Mouse (Mus musculus) mouse embryonic stem cell (cell line): ENCODE data around the gene Senp5.

Experiments used
- in situ Hi-C, 2 experiments: fragments of 300-500 bp; cut with MboI; formaldehyde crosslinking; loops; 1 replicate in 1 of 2; 3 replicates in 1 of 2; pipeline ENCODE4 v1.14.3; 2019 to 2020; ENCODE audit warnings: low sequenced_read_pairs in 2 of 2, low pct_unique_long_range_greater_than_20kb in 1 of 2, mixed read lengths in 1 of 2; ENCODE audit not compliant: unreplicated experiment in 1 of 2

The Senp5 gene

GRCm38 (mm10) chr16:31945372-31945771 is 57.7 kb downstream of the Senp5 start:
- in situ Hi-C loops = no loop called here

GRCm38 (mm10) chr16:31944698-31945255 is 58.3 kb downstream of the Senp5 start:
- in situ Hi-C loops = no loop called here

DNA sequence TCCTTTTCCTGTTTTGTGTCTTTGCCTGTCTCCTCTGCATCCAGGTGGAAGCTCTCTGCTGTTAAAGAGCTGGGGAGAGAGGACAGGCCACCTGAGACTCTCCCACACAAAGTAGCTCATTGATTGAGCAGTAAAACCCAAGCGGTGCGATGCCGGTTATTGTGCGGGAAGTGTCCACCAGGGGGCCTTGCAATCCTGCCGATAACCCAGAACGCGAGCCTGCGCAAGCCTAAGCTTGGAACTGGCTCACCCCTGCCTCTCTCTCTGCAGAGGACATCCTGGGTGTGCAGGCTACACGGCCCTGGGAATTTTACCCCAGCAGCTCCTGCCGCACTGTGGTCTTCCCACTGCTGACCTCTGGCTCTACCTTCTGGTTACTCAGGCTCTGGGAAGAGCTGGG is 59.1 kb downstream of the Senp5 start:
- in situ Hi-C loops = no loop called here

- in situ Hi-C loops = no loop called here
These were observed 62.5 kb downstream of the Senp5 start for GRCm38 (mm10) chr16:31940586-31940985.

- in situ Hi-C loops = no loop called here
These were observed 64.2 kb downstream of the Senp5 start for GRCm38 (mm10) chr16:31938856-31939255.

DNA sequence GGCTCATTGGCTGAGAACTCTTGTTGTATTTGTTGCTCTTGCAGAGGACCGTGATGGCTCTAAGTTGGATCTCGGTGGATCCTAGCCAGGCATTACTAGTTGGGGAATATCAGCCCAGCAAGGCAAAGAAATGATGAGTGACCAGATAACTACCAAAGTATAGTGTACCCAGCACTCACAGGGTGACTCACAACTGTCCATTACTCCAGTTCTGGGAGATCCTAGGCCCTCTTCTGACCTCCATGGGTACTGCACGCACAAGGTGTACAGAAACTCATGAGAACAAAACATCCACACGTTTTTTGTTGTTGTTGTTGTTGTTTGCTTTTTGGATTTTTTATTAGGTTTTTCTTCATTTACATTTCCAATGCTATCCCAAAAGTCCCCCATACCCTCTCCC is 66.5 kb downstream of the Senp5 start:
- in situ Hi-C loops = no loop called here

GRCm38 (mm10) chr16:31935091-31935979 is 67.8 kb downstream of the Senp5 start:
- in situ Hi-C loops = no loop called here

- in situ Hi-C loops = no loop called here
These were observed 68.5 kb downstream of the Senp5 start for GRCm38 (mm10) chr16:31934550-31935010.

DNA sequence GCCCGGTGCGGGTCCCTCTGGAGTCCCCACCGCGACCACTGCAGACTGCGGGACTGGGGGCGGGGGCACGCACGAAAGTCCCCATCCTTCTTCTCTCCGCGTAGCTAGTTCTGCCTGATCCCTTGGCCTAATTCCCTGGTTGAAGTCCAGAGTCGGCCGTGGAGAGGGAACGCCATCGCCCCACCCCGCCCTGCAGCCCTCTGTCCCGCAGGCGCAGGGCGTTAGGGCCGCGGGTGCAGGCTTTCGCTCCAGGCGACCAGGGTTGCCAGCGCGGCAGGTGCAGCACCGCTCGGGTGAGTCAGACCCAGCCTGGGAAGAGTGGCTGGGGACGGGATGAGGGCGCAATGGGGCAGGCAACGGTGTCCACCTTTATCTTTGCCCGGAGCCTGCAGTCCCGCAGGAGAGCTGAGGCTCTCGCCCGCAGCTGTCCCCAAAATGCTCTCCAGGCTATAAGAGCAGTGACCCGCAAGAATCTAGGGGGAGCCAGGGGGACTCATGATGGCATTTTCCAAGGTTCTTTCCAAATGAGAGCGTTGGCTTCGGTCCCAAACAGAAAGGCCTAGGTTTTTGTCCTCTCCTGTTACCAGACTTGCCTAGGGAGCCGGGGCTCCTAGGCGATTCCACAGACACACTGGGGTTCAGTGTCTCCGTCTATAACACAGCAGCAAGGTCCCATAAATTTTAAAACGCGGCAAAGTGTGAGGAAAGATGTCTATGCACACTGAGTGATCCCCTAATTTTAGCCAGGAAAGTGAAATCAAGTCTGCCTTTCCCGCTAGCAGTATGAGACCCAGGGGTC is 69.1 kb downstream of the Senp5 start, which contains the start of gene Pigz:
Gene Pigz (plus strand): TSS at position 101 of the 799 bp plus-strand sequence.
- in situ Hi-C loops = no loop called here

GRCm38 (mm10) chr16:31932840-31933697 is 70.0 kb downstream of the Senp5 start:
- in situ Hi-C loops = no loop called here

DNA sequence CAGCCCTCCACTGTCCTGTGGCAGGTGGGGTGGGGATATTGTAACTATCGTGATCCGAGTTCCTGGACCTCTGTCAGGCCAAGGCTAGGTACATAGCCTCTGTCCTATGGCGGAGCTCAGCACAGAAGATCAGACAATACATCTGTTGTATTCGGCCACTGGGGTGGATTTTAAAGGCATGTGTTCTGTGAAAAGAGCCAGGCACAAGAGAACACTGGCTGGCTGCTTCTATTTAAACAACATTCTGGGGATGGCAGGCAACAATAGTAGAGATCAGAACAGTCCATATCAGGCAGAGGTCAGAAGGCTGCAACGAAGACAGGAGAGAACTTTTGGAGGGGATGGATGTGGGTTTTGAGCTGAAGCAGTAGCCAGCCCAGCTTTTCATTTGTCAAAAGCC is 70.8 kb downstream of the Senp5 start:
- in situ Hi-C loops = no loop called here

DNA sequence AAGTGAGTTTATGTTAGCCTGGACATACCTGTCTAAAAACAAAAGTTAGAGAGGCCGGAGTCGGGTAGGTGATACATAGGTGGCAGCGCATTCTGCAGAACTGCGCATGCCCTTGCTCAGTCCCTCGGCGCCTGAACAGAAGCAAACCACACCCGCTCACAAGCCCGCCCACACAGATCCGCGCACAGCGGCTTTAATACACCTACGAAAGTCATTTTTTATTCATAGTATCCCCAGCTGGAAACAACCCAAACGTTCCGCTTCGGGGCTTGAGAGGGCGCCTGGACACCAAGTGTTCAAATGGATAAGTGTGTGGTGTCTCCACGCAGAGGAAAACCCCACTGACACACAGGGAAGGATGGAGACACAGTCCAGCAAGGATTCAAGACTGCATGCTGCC is 71.8 kb downstream of the Senp5 start:
- in situ Hi-C loops = no loop called here

GRCm38 (mm10) chr16:31927412-31927811 is 75.7 kb downstream of the Senp5 start:
- in situ Hi-C loops = loop anchor here in 1 of 2 experiments (10.0 kb wide), 1 partner anchor 473 kb away; no protein-coding TSS in a partner anchor

GRCm38 (mm10) chr16:31926547-31927182 is 76.4 kb downstream of the Senp5 start:
- in situ Hi-C loops = loop anchor here in 1 of 2 experiments (10.0 kb wide), 1 partner anchor 472 kb away; no protein-coding TSS in a partner anchor

DNA sequence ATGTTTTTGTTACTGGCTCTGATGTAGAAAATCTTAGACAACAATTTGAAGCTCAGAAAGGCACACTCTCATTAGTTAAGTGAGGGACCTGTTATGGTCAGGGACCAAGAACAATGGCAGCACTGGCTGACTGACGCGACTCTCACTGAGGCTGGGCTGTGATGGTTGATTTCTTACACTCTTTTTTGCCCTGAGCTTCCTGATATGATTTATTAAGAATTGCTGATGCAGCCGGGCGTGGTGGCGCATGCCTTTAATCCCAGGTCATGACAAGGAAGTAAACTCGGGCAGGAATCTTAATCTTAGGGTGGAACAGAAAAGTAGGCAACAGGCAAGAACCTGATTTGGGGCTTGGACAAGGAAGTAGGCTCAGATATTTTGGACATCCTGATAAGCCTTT is 77.0 kb downstream of the Senp5 start:
- in situ Hi-C loops = loop anchor here in 1 of 2 experiments (10.0 kb wide), 1 partner anchor 471 kb away; no protein-coding TSS in a partner anchor

- in situ Hi-C loops = loop anchor here (10.0 to 25.0 kb wide), 2 partner anchors 462 to 470 kb away; no protein-coding TSS in a partner anchor
These were observed 78.7 kb downstream of the Senp5 start for GRCm38 (mm10) chr16:31924368-31924767.

- in situ Hi-C loops = loop anchor here (5.0 to 25.0 kb wide), 2 partner anchors 41 to 456 kb away; partner anchors contain the start of gene Meltf (in 1 of the 2)
These were observed 84.8 kb downstream of the Senp5 start for GRCm38 (mm10) chr16:31918248-31918724.
